Mouse (Mus musculus) embryonic fibroblast, embryonic 13.5 days (primary cell): ENCODE data around the gene Lmln.

Experiments
- CTCF ChIP-seq: IDR thresholded peaks from 2 replicates; pipeline ENCODE4 v1.5.1; 2011; ENCODE audit warnings: mild to moderate bottlenecking, control low read depth, low read length, moderate library complexity, borderline replicate concordance; ENCODE audit not compliant: insufficient read depth
- POLR2A ChIP-seq: IDR thresholded peaks from 2 replicates; pipeline ENCODE4 v1.6.1; 2011; ENCODE audit warnings: low read depth, mild to moderate bottlenecking, control low read depth, low read length, moderate library complexity

DNA sequence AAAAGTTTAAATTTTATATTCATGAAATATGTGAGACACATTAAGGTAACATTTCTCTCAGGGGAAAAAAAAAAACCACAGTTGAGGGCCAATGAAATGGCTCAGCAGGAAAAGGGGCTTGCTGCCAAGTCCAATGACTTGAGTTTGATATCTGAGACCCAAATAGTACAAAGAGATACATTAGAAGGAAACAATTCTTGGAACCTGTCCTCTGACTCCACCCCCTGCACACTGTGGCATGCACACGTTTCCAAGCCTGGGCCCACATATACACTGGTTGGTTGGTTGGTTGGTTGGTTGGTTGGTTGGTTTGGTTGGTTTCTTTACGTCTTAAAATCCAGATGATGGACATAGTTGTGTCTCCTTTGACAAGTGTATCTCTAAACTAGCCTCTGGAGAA lies 46.3 kb upstream of the Lmln start:
- TF ChIP-seq POLR2A (no peak), CTCF (no peak)
